Mouse (Mus musculus) brain, embryonic 14.5 days (tissue): ENCODE data around the gene Camta1.

Source experiments
- CTCF ChIP-seq: fragments of 200-500 bp; IDR thresholded peaks from 2 replicates; pipeline ENCODE4 v1.5.1; 2012; ENCODE audit warnings: inconsistent platforms, mild to moderate bottlenecking, moderate library complexity, borderline replicate concordance; ENCODE audit not compliant: insufficient read depth, insufficient read length; ENCODE audit errors: extremely low read depth
- POLR2A ChIP-seq: fragments of 200-500 bp; IDR thresholded peaks from 2 replicates; pipeline ENCODE4 v1.6.1; 2012; ENCODE audit warnings: mild to moderate bottlenecking, inconsistent platforms, borderline replicate concordance; ENCODE audit not compliant: poor library complexity, insufficient read depth, insufficient read length, severe bottlenecking; ENCODE audit errors: extremely low read depth

DNA sequence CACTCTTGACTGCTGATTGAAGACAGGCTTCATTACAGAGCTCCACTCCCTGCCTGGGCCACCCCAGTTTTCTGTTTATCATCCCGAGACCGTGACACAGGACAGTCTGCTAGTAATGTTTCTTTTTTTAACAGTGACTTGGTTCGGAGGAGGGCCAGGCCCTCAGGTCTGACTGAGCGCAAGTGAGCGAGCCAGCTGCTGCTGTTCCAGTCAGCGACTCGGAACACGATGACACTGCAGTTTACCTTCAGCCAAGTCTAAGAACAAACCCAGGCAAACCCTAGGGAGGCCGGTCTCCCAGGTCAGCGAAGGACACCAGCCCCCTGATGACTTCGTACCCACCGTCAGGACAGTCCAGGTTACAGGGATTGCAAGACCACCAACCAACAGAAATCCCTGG, 959.6 kb downstream of the Camta1 start:
- no peak for TF ChIP-seq CTCF
- no peak for TF ChIP-seq POLR2A
